Comparison of ENCODE assay signal across 21 mouse cellular contexts in the genomic region with DNA sequence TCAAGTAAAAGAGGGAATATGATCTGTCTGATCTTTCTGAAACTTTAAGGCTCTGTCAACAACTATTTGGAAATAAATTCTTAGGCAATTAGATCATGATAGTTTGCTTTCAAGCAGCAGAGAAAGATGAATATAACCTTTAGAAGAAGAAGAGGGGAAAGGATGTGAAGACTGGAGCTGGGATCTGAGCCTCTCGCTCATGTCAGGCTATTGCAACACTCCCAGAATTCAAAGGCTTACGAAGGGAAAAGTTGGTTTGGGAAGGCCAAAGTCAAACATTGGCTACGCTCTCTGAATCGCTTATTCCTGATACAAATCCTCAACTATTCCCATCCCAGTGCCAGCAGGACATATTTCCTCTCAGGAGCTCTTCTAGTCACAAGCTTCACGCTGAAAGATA. TPM values are rescaled to one million over a fixed set of nuclear protein-coding genes. Genes with fewer than 3 reads are reported as not detected.
"Had no signal": no experiment of that assay in that cellular context is flagged by ENCODE, and none has a peak within 500 bp of the region (broad histone marks: within the 10 kb centered on the region; RNA-seq: fewer than 3 reads in every experiment).

No protein-coding gene starts in this region.

- H3K27me3 ChIP-seq: lung, embryonic 15.5 days; midbrain, embryonic 13.5 days; midbrain, embryonic 15.5 days; neural tube, embryonic 13.5 days; neural tube, embryonic 15.5 days had no signal

- H3K4me2 ChIP-seq: lung, embryonic 15.5 days; midbrain, embryonic 11.5 days; midbrain, embryonic 13.5 days; midbrain, embryonic 15.5 days; neural tube, embryonic 13.5 days; neural tube, embryonic 15.5 days had no signal

- H3K36me3 ChIP-seq: lung, embryonic 15.5 days; midbrain, embryonic 13.5 days; midbrain, embryonic 15.5 days; neural tube, embryonic 13.5 days; neural tube, embryonic 15.5 days had no signal

- ATAC-seq: liver, postnatal 0 days; lung, postnatal 0 days; midbrain, embryonic 13.5 days; midbrain, embryonic 15.5 days had no signal

- H3K9ac ChIP-seq: liver, postnatal 0 days; lung, embryonic 15.5 days; midbrain, embryonic 13.5 days; midbrain, embryonic 15.5 days; neural tube, embryonic 13.5 days; neural tube, embryonic 15.5 days had no signal

- H3K4me1 ChIP-seq: megakaryocyte, embryonic 14.5 days had no signal

- H3K9me3 ChIP-seq: lung, embryonic 15.5 days; megakaryocyte, embryonic 14.5 days; midbrain, embryonic 13.5 days; midbrain, embryonic 15.5 days; neural tube, embryonic 13.5 days; neural tube, embryonic 15.5 days had no signal

- H3K4me3 ChIP-seq: lung, embryonic 15.5 days; megakaryocyte, embryonic 14.5 days; midbrain, embryonic 13.5 days; midbrain, embryonic 15.5 days; neural tube, embryonic 13.5 days; neural tube, embryonic 15.5 days had no signal

- H3K27ac ChIP-seq: lung, embryonic 15.5 days; macrophage; midbrain, embryonic 13.5 days; midbrain, embryonic 15.5 days; neural tube, embryonic 13.5 days; neural tube, embryonic 15.5 days had no signal

- DNase-seq: liver, postnatal 0 days; lung, adult 2 months; lung, postnatal 14 days; lung, postnatal 36 days; retina, postnatal 1 day; right cerebral cortex, adult 18-20 months; right cerebral cortex, postnatal 25 days; right cerebral cortex, postnatal 4 days; spleen, adult 18-20 months; thymus, adult 2 months; thymus, postnatal 14 days; thymus, postnatal 36 days had no signal

RNA-seq across cellular contexts. Expression of a gene that starts 53.2 kb away (rescaled TPM):
- polyA plus RNA-seq: liver, postnatal 0 days; macrophage had no signal
